Mouse (Mus musculus): ENCODE data around the gene Rad51b.

Rad51b gene

GRCm38 (mm10) chr12:79798488-79798887 lies 501.4 kb downstream of the Rad51b start:
- no peak for DNase-seq (ENCODE audit: low spot score in 2 of 2)

GRCm38 (mm10) chr12:79799370-79799769 lies 502.3 kb downstream of the Rad51b start:
- no peak for DNase-seq (ENCODE audit: low spot score in 2 of 2)

- DNase-seq (ENCODE audit: low spot score in 2 of 2): no peak
Measured at GRCm38 (mm10) chr12:79803670-79804069, 506.6 kb downstream of the Rad51b start.

- no peak for DNase-seq (ENCODE audit: low spot score in 2 of 2)
Measured at GRCm38 (mm10) chr12:79804776-79805524, 507.9 kb downstream of the Rad51b start.

- no peak for DNase-seq (ENCODE audit: low spot score in 2 of 2)
Measured at GRCm38 (mm10) chr12:79806990-79807389, 509.9 kb downstream of the Rad51b start.

- no peak for DNase-seq (ENCODE audit: low spot score in 2 of 2)
Measured at GRCm38 (mm10) chr12:79807410-79807847, 510.3 kb downstream of the Rad51b start.

GRCm38 (mm10) chr12:79807938-79808401 lies 510.9 kb downstream of the Rad51b start:
- DNase-seq (ENCODE audit: low spot score in 2 of 2): no peak

GRCm38 (mm10) chr12:79808426-79809398 lies 511.6 kb downstream of the Rad51b start:
- no peak for DNase-seq (ENCODE audit: low spot score in 2 of 2)

GRCm38 (mm10) chr12:79809518-79809917 lies 512.4 kb downstream of the Rad51b start:
- DNase-seq (ENCODE audit: low spot score in 2 of 2): no peak

- DNase-seq (ENCODE audit: low spot score in 2 of 2): no peak
Measured at GRCm38 (mm10) chr12:79812422-79812821, 515.3 kb downstream of the Rad51b start.

- DNase-seq (ENCODE audit: low spot score in 2 of 2): no peak
Measured at GRCm38 (mm10) chr12:79812838-79813563, 515.9 kb downstream of the Rad51b start.

GRCm38 (mm10) chr12:79813566-79814305 lies 516.7 kb downstream of the Rad51b start:
- no peak for DNase-seq (ENCODE audit: low spot score in 2 of 2)

- no peak for DNase-seq (ENCODE audit: low spot score in 2 of 2)
Measured at GRCm38 (mm10) chr12:79814312-79815091, 517.4 kb downstream of the Rad51b start.

GRCm38 (mm10) chr12:79816241-79816640 lies 519.2 kb downstream of the Rad51b start:
- DNase-seq (ENCODE audit: low spot score in 2 of 2): no peak

- no peak for DNase-seq (ENCODE audit: low spot score in 2 of 2)
Measured at GRCm38 (mm10) chr12:79820228-79820958, 523.3 kb downstream of the Rad51b start.

GRCm38 (mm10) chr12:79821901-79822300 lies 524.8 kb downstream of the Rad51b start:
- DNase-seq (ENCODE audit: low spot score in 2 of 2): no peak

- no peak for DNase-seq (ENCODE audit: low spot score in 2 of 2)
Measured at GRCm38 (mm10) chr12:79822401-79822800, 525.3 kb downstream of the Rad51b start.

GRCm38 (mm10) chr12:79825922-79826321 lies 528.8 kb downstream of the Rad51b start:
- DNase-seq (ENCODE audit: low spot score in 2 of 2): no peak

- DNase-seq (ENCODE audit: low spot score in 2 of 2): peak in 1 of 2 experiments; percentile 24
Measured at GRCm38 (mm10) chr12:79827233-79827692, 530.2 kb downstream of the Rad51b start.
